Mouse (Mus musculus) subcutaneous adipose tissue, adult 2 months (tissue): ENCODE data around the gene Tmem128. TPM values are rescaled to one million over a fixed set of nuclear protein-coding genes. Genes with fewer than 3 reads are reported as not detected.

Experiments
- polyA plus RNA-seq: library from polyadenylated mRNA; depleted of rRNA; stranded (reverse); fragments of >200 nt; gene quantifications from 2 replicates; pipeline ENCODE4 v1.2.3, GENCODE M21; 2012; ENCODE audit warnings: low replicate concordance; rRNA removed

The Tmem128 gene
- polyA plus RNA-seq, result 34.8 and 37.2 TPM in 2 replicates

DNA sequence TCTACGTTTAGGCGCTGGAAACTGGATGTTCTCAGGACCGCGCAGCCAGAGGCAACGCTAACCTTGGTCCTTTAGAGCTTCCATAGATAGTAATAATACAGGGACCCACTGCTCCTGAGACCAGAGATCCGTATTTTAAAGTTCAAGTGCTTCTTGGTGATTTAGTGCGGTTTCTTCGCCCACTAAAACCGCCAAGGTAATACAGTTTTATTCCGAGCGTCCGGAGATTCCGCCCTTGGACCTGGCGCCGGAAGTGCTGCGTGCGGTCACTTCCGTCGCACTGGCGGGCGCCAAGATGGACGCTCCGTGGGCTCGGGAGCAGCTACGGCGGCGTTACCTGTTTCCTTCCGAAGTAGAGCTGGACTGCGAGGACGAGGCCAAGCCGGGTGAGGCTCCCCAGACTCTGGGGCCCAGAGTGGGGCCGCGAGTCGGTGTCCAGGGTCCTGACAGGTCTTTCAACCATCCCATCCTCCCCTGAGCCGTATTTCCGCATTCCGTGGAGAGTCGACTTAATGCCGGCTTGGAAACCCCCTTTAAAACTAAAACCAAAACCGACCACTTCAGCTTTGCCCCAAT, at the start of gene Tmem128:
Gene Tmem128, plus strand, starts transcription at position 79 of the 576 bp plus-strand sequence.

DNA sequence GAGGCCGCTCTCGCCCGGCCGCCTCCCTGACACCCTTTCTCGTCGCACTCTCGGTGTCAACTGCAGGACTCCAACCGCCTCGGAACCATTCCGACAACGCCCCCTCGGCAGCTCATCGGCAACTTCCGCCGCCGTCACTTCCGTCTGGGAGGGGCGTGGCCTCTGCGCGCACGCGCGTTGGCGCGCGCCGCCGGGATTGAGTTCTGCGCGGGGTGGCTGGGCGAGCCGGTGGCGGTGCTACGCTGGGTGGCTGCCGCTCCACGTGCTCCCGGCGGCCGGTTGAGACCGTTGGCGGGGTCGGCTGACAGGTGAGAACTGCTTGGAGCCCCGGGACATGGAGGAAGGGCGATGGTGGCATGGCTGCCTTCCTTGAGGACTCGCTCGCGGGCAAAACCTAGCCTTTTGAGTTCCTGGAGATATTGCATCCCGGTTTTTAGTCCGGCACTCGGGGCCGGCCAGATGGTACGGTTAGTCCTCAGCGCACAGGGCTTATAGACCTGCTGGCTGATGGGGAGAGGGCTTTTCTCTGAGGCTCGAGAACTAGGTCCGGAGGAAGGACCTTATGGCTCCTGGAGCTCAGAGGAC, 39.6 kb upstream of the Tmem128 start, which contains the start of the genes Zbtb49 and Lyar:
Gene Zbtb49, minus strand, starts transcription at position 130 of the 585 bp plus-strand sequence.
Gene Lyar, plus strand, starts transcription at position 143 of the 585 bp plus-strand sequence.

DNA sequence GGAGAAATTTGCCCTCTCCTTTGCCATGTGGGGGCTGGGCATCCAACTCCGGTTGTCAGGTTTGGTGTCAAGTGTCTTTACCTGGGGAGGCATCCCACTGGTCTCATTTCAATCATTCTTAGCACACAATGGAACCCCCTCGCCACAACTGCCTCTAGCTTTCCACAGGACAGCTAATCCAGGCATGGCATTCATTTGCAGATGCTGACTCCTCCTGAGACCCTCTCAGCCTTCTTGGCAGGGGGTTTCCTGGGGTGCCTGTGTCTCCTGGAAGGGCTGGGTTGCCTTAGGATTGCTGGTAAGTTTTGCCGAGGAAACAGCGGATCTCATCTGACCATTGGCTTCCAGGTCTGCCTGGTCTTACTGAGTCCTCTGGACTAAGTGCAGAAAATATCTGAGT, 15.8 kb downstream of the Tmem128 start, which contains the start of gene Otop1:
Gene Otop1, plus strand, starts transcription at position 202 of the 400 bp plus-strand sequence.

Other genes with a start within 250 kb of the Tmem128 start
- 30.5 and 43.1 TPM in 2 replicates for gene Stx18, start 221.4 kb upstream of the Tmem128 start, polyA plus RNA-seq
- 14.2 and 34.6 TPM in 2 replicates for gene Nsg1, start 100.3 kb upstream of the Tmem128 start, polyA plus RNA-seq
- 7.6 and 13.9 TPM in 2 replicates for gene Zbtb49, start 39.7 kb upstream of the Tmem128 start, polyA plus RNA-seq
- 3.5 and 5.3 TPM in 2 replicates for gene Lyar, start 39.7 kb upstream of the Tmem128 start, polyA plus RNA-seq
- 5.0 and 14.4 TPM in 2 replicates for gene Otop1, start 15.8 kb downstream of the Tmem128 start, polyA plus RNA-seq
- gene Drd5, start 59.2 kb downstream of the Tmem128 start, polyA plus RNA-seq, result not detected in 2 replicates
- 2.5 and 3.4 TPM in 2 replicates for gene Slc2a9, start 243.0 kb downstream of the Tmem128 start, polyA plus RNA-seq